Mouse (Mus musculus) granulocyte monocyte progenitor cell, adult 5-6 weeks (primary cell): ENCODE measurements around the gene Olfr98. TPM values are rescaled to one million over a fixed set of nuclear protein-coding genes. Genes with fewer than 3 reads are reported as not detected.
"Not testable (repeated sequence)": the region's sequence is repeated elsewhere in the genome, so short reads cannot be mapped to it uniquely, and the experiment has no call there.

Source experiments
- ATAC-seq: replicated peaks from 2 replicates; pipeline ENCODE4 v1.8.0; 2016; ENCODE audit warnings: mild to moderate bottlenecking, moderate TSS enrichment, inconsistent platforms; ENCODE audit not compliant: poor library complexity, severe bottlenecking
- total RNA-seq, 2 experiments: library from RNA; stranded (forward) in 1 of 2; stranded (reverse) in 1 of 2; fragments of 200-712, 200-1000 nt in 1 of 2; fragments of >200 nt in 1 of 2; fragmentation: Nextera tagmentation in 1 of 2; gene quantifications; 2 replicates each; pipeline ENCODE4 v1.2.3; 2014 to 2017

The Olfr98 gene
- total RNA-seq (2014; fragmentation: Nextera tagmentation), result not detected in 2 replicates
- total RNA-seq (2017), result not detected in 2 replicates

DNA sequence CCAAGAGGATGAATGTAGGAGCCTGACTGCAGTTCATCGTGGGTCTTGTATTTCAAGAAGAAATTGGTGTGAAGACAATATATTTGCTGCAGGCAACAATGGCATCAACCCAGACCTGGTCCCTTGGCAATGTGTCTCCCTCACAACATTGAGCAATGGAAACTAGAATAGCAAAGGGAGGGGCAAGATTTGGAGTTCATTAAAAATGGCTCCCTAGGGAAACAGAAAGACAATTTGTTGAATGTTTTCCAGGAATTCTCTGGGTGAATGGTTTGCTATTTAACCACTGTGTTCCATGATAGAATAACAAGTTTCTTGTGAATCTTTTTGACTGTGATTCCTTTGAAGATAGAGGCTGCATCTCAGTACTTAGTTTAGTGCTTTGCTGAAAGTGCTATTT lies at the start of gene Olfr98:
TSS of gene Olfr98 (minus strand) at position 124 of the 400 bp plus-strand sequence.
- no peak for ATAC-seq

DNA sequence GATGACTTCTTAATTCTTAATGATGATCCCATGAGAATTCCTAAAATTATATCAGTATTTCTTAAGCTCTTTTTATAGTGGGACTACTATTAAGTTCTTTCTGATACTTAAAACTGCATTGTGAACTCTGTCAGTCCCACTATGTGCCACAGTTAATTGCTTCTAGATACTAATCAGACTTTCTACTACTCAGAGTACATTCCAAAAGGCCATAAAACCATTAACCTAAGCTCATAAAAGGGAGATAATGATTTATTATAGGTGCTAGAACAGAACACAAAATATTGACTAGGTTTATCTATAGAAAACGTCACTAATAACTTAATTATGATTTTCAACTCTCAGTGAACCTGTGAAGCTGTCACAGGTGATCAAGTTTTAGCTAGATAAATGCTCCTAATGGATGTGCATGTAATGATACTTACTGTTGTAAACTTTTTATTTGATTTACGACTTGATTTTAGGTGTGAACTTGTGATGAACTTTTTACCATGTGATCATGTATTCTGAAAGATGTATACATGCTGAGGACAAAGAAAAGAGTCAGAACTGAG lies 46.7 kb upstream of the Olfr98 start:
- ATAC-seq, result no peak

DNA sequence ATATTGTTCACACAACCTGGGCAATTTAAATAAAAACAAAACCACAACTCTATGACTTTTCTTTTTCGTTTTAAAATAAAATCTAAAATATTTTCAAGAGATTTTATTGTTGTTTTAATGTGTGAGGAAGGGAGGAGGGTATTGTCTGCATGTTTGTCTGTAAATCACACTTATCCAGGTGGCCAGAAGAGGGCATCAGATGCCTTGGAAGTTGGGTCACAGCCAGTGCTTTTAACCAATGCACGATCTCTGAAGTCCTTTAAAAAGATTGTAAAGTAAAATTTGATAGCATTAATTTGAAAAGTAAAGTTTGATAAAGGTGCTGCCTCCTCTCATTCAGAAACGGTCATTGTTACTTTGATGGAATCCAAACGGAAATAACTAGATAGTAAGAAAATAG lies 44.9 kb upstream of the Olfr98 start:
- ATAC-seq, result no peak

DNA sequence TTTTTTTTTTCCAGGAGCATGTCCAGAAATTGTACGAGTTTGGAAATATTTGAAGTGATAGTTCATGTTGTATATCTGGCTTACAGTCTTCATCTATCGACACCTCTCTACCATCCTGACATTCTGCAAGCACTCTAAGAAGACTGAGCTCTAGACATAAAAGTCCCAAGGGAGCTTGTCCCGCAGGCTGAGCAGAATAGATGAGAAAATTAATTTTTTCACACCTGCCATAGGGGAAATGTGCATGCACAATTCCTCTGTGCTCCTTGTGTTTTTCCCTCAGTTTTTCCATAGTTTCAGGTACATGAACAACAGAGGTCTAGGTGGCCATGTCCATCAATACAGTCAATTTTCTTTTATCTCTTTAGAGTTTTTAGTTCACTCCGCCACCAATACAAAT lies 40.7 kb upstream of the Olfr98 start, which contains the start of gene Olfr101:
TSS of gene Olfr101 (minus strand) at position 101 of the 400 bp plus-strand sequence.
- no peak for ATAC-seq

DNA sequence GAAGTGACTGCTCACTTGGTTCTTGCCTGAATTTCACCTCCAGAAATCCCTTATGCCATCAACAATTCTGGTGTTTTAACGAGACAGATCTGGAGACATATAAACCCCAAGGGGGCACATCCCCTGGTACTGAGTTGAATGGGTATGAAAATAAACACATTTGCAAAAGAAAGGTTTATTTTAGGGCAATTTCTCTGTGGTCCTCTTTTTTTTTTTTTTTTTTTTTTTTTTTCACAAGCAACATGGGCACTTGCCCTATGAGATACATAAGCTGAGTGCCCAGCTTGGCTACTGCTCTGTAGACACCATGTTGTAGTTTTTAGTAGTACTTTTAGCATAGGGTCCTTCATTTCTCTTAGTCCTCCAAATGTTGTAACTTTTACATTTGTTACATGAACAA lies 19.8 kb upstream of the Olfr98 start, which contains the start of gene Olfr99:
TSS of gene Olfr99 (minus strand) at position 101 of the 400 bp plus-strand sequence.
- ATAC-seq, result no peak

DNA sequence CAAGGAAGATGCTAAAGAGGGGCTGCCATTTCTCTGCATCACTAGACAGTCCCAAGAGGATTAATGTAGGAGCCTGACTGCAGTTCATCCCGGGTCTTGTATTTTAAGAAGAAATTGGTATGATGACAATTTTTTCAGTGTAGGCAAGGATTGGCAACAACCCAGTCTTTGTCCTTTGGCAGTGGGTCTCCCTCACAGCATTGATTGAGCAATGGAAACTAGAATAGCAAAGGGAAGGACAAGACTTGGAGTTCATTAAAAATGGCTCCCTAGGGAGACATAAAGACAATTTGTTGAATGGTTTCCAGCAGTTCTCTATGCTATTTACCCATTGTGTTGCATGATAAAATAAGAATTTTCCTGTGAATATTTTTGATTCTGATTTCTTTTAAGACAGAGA lies 16.8 kb upstream of the Olfr98 start:
- no peak for ATAC-seq

DNA sequence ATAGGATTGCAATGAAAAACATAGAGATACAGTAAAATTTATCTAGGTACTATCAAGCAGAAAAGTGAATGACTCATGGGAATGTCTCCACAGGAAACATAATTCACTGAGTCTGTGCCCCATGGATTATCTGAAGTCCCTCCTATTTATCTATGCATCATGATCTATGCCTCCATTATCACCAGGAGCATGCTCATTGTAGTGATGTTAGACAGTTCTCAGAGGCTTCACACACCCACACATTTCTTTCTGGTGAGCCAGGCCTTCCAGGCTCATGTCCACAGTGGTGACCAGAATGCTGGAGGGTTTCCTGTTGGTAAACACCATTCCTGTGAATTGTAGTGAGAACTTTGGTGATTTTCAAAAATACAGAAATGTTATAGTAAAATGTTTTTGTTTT lies 13.0 kb upstream of the Olfr98 start:
- ATAC-seq, result no peak

DNA sequence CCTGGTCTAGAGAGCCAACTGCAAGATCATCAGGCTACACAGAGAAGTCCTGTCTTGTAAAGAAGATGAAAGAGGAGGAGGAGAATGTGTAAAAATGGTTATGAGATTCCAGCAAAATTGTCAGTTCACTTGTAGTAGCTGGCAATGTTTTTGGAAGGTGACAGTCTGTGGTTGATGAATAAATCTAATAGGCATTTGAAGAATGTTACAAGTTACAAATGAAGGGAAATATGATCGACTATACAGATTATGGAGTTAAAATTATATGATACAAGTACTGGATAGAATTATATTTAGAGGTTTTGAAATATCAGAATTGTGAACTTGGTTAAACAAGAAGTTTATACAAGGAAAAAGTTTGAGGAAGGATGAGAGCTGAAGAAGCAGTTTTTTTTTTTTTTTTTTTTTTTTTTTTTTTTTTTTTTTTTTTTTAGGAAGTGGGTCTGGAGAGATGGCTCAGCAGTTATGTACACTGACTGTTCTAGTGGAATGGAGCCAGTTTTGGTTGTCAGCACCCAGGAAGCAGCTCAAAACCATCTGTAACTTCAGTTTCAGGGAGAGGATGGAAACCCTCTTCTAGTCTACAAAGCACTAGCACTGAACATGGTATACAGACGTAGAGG lies 12.2 kb upstream of the Olfr98 start:
- no peak for ATAC-seq

DNA sequence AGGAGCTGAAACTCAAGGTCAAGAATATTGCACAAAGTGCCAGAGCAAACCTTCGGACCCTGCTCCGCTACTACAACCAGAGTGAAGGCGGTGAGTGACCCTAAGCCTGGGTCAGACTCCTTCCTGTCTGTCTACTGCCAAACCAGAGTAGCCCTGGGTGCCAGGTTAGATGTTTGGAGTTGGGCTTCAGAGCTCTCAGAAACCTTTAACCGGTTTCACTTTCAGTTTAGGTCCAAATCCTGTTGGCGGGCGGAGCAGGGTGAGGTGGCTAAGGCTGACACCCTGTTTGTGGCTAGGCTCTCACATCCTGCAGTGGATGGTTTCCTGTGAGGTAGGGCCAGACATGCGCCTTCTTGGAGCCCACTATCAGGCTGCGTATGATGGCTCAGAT lies 7.1 kb upstream of the Olfr98 start:
- peak; percentile 88 for ATAC-seq

DNA sequence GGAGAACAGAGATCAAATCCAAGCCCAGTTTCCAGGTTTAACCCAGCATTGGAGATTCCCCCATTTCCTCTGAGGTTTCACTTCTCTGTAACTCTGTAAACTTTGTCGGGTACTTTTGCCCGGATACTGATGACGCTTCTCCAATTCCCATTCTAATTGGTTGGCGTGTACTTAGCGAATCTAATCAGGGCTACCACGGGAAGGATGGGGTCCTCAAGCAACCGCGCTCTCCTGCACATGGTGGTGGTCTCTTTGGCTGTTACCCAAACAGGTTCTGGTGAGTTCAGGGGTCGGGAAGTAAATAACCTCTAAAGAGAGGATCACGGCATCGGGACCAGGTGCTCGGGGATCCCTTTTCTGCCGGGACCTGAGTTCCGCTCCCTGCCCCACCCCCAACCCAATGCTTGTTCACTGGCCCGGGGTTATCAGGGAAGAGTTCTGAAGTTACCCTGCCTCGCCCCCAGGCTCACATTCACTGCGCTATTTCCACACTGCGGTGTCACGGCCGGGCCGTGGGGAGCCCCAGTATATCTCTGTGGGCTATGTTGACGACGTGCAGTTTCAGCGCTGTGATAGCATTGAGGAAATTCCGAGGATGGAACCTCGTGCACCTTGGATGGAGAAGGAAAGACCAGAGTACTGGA lies 6.6 kb upstream of the Olfr98 start, which contains the start of gene H2-M3:
TSS of gene H2-M3 (plus strand) at position 163 of the 644 bp plus-strand sequence.
- peak; percentile 87 for ATAC-seq

DNA sequence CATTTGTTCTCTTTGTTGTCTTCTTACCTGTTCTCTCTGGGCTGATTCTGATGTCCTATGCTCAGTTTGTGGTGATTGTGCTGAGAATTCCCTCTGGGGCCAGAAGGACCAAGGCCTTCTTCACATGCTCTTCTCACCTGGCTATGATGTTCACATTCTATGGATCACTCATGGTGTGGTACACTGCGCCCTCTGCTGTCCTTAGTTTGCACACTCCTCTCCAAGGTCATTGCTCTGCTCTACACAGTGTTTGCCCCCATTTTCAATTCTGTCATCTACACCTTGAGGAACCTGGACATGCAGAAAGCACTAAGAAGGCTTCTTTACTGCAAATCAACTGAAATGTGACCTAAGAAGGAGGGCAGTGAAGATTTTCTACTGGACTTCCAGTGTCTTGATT lies 13.0 kb downstream of the Olfr98 start:
- ATAC-seq, result peak; percentile 68

DNA sequence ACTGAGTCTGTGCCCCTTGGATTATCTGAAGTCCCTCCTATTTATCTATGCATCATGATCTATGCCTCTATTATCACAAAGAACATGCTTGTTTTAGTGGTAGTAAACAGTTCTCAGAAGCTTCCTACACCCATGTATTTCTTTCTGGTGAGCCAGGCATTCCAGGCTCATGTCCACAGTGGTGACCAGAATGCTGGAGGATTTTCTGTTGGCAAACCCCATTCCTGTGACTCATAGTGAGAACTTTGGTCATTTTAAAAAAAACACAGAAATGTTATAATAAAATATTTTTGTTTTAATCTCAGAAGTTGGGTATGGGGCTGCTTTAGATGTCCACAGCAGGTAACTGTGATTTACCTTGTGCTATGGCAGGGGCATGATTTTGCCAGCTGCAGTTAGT lies 14.1 kb downstream of the Olfr98 start:
- no peak for ATAC-seq

DNA sequence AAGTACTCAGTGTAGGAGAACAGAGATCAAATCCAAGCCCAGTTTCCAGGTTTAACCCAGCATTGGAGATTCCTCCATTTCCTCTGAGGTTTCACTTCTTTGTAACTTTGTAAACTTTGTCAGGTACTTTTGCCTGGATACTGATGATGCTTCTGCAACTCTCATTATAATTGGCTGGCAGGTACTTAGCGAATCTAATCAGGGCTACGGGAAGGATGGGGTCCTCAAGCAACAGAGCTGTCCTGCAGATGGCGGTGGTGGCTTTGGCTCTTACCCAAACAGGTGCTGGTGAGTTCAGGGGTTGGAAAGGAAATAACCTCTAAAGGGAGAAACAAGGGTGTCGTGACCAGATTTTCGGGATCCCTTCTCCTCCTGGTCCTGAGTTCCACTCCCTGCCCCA lies 16.8 kb downstream of the Olfr98 start:
- peak; percentile 96 for ATAC-seq

DNA sequence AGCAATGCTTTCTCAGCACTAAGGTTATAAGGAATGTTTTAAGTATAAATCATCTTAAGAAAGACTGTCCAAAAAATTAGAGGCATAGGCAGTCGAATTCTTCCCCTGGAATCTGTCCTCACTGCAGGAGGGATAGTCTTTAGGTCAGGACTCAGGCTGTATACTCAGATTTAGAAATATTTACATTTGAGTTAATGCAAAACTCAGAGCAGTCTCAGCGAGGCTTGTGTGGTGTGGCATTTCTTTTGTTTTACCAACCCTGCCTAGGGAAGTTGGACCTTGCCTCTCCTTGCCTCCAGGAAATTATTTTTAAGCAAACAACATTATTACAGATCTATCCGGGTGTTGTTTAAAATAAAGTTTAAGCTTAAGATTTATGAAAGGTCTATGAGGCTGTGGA lies 21.4 kb downstream of the Olfr98 start:
- no peak for ATAC-seq

DNA sequence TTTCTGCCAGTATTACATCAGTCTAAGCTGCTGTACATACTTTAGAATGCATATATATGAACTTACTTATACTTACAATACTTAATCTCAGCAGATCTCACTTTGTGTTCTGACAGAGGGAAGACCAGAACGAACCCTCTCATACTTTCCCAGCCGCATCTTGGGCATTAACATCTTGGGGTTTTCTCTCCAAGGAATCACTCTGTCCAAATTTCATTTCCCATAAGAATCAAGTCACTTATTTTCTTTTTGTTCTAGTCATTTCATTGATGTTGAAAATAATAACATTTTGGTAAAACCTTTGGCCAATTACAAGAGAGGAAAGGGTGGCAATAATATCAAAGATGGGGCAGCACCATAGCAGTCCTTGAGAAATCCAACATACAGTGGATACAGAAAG lies 26.3 kb downstream of the Olfr98 start, which contains the start of gene Olfr97:
TSS of gene Olfr97 (minus strand) at position 101 of the 400 bp plus-strand sequence.
- ATAC-seq, result not testable (repeated sequence)

DNA sequence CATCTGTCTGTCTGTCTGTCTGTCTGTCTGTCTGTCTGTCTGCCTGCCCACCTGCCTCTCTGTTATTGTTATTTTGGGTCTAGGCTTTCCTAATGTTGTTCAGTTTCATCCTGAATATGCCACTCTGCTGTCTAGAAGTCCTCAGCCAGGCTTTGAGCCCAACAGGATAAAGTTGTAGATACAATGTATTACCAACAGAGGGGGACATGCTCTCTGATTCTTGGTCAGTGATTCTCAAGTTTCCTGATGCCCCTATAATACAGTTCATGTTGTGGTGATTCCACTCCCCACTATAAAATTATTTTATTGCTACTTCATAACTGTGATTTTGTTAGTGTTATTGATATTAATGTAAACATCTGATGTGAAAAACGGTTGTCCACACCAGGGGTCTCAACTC lies 41.7 kb downstream of the Olfr98 start:
- no peak for ATAC-seq

DNA sequence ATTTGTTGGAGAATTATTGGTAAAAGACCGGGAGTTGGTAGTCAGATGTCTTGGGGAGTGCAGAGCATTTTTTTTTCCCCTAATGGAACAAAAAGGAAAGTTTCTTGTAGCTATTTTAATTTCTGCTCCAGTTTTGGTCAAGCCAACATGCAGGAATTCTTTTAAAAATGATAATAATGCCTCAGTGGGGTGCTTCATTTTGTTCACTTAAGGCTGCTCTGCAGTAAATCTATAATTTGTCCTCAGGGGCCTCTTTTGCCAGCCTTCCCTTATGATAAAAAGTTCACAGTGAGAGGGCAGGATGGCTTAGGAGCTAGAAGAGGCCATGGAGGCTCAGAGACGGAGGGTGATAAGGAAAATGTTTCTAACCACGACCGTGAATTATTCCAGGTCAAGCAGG lies 43.7 kb downstream of the Olfr98 start, which contains the start of gene Olfr96:
TSS of gene Olfr96 (plus strand) at position 301 of the 400 bp plus-strand sequence.
- ATAC-seq, result no peak

DNA sequence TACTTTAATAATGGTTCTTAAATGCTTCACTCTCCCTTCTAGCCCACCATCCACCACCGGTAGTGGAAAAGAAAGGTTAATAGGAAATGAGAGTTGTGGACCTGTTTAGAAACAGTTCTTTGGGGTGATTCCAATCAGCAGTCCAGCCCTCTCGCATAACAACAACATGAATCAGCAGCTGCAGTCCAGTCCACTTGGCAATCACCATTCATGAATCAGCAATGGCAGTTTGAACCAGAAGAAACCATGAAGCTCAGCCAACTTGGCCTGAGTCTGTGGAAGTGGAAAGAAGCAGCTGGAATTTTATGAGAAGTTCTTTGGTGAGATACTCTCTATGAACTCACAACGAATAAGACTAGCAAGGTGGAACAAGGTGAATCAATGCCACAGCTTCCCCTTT lies 45.1 kb downstream of the Olfr98 start:
- no peak for ATAC-seq

DNA sequence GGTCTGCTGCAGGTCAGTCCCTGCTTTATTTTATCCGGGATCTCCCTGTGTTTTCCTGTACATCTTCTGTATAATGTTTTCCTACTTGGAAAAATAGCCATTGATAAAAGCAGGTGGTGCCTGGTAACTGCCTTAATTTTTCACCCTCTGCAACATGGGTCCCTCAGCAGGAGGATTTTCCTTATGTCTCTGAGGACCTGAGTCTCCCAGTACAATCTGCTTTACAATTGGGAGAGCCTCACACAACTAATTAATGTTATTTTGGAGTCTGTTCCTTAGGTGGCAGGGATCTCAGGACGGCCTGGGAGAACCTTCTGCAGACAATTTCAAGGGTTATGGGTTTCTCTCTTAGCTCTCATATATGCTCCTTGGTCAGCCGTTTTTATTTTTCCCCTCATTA lies 50.5 kb downstream of the Olfr98 start, which contains the start of gene Olfr95:
TSS of gene Olfr95 (minus strand) at position 101 of the 400 bp plus-strand sequence.
- ATAC-seq, result no peak
